Mouse (Mus musculus) c-Kit-positive CD71-positive TER-119-positive erythroid progenitor cells, embryonic 14.5 days (primary cell): ENCODE data around the gene Cyp3a11.
"Not testable (repeated sequence)": the region's sequence is repeated elsewhere in the genome, so short reads cannot be mapped to it uniquely, and the experiment has no call there.

Experiments
- DNase-seq: peaks from one replicate; pipeline ENCODE4 v3.0.0-alpha.2; 2013; ENCODE audit warnings: low spot score

Cyp3a11 gene

DNA sequence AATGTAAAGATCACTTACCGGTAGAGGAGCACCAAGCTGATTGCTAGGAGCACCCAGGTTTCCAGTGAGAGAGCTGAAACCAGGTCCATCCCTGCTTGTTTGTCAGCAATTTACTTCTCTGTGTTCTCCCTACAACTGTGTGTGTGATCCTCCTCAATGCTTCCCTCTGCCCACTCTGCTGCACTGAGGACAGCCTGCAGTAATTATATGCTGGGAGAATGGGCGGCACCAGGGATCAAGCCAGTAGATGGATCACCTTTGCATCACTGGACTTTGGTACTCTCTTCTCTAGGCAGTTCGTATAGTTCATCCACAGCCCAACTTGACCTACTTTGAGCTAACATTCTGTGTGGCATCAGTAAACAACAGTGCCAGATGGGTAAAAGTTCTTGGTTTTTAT lies at the start of gene Cyp3a11:
Gene Cyp3a11 (minus strand): TSS at position 277 of the 400 bp plus-strand sequence.
- no peak for DNase-seq

- no peak for DNase-seq
Measured at GRCm38 (mm10) chr5:145912912-145913311, 33.1 kb upstream of the Cyp3a11 start.

DNA sequence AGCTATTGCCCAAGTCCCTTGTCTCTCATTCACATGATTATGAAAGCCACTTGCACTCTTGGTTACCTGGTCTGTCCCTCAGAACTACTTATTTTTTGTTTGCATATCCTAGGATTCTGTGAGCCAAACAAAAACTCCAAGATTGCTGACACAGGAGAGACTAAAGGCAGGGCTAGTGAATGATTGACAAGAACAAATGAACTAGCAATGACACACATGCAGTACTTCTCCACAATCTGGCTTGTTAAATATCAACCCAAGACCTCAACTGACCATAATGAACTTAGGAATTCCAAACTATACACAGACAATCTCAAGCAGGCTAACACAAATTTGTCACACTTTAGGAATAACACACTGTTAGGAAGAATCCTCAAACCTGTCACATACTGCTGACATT lies 32.0 kb upstream of the Cyp3a11 start:
- no peak for DNase-seq

GRCm38 (mm10) chr5:145906937-145907336 lies 27.2 kb upstream of the Cyp3a11 start:
- DNase-seq: not testable (repeated sequence)

DNA sequence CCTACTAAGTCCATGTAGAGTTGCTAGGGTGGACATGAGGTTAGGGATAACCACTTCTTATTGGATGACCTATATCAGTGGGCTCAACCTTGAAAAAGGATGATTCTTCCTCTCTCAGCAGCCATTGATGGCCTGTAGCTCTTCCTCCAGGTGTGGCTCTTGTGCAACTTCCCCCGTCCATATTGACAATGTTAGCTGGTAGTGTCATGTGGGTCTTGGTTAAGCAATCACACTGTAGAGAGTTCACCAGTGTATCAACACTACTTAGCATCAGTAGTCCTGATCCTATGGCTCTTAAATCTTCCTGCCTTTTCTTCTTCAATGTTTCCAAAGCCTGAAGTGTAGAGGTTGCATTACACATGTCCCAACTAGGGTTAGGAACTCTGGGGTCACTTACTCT lies 24.8 kb upstream of the Cyp3a11 start:
- no peak for DNase-seq

- DNase-seq: no peak
Measured at GRCm38 (mm10) chr5:145903349-145903748, 23.6 kb upstream of the Cyp3a11 start.

GRCm38 (mm10) chr5:145900436-145900990 lies 20.7 kb upstream of the Cyp3a11 start:
- no peak for DNase-seq

DNA sequence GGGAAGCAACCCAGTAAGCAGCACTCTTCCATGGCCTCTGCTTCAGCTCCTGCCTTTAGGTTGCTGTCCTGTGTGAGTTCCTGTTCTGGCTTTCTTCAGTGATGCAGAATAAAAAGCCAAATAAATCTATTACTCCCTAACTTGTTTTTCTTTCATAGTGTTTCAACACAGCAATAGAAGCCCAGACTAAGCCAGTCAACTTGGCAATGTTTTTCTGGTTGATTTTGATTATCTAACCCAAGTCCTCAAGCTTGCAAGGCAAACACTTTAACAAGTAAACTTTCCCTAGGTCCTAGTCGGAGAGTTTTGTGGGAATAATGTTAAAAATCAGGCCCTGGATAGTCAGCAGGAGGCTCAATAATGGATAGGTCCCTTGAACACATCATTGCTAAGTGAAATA lies 17.5 kb upstream of the Cyp3a11 start:
- DNase-seq: no peak

GRCm38 (mm10) chr5:145881207-145881606 lies 1.4 kb upstream of the Cyp3a11 start:
- DNase-seq: no peak

DNA sequence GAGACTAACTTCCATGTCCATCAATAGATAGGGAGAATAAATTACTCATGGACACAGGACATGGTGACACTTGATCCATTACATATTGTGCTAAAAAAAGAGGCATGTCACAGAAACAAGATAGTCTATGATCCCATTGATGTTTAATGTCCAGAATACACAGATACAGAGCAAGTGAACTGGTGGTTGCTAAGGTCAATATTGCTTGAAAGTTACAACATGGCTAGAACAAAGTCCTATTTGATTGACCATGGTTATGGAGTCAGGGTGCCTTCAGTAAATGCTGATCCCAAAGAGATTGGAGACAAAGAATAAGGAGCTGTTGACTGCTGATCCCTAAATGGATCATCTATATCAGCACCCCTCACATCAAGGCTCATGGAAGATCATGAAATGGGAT lies 12.3 kb downstream of the Cyp3a11 start:
- DNase-seq: not testable (repeated sequence)

DNA sequence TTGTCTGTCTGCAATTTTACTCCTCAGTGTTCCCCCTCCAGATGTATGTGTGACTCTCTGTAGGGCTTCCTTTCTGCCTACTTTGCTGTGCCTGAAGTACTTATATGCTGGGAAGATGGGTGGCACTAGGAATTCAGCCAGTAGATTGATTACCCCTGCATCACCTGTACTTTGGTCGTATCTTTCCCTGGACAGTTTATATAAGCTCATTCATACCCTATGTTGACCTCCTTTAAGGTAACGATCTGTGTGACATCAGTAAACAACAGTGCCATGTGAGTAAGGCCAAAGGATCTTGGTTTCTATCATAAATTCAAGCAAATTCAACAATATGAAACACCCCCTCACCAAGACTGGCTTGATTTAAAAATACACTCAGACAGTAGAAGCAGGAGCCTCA lies 74.0 kb downstream of the Cyp3a11 start, which contains the start of gene Cyp3a44:
Gene Cyp3a44 (minus strand): TSS at position 79 of the 400 bp plus-strand sequence.
- DNase-seq: not testable (repeated sequence)
